Mouse (Mus musculus) C2C12 (cell line): ENCODE measurements around the gene Vwf.

Experiments
- CEBPB ChIP-seq: IDR thresholded peaks from one replicate; pipeline ENCODE4 v1.6.1; 2011; ENCODE audit warnings: low read depth, mild to moderate bottlenecking, control low read depth, moderate library complexity
- USF1 ChIP-seq: IDR thresholded peaks from one replicate; pipeline ENCODE4 v1.6.1; 2011; ENCODE audit warnings: low read depth, mild to moderate bottlenecking, control low read depth, moderate library complexity

DNA sequence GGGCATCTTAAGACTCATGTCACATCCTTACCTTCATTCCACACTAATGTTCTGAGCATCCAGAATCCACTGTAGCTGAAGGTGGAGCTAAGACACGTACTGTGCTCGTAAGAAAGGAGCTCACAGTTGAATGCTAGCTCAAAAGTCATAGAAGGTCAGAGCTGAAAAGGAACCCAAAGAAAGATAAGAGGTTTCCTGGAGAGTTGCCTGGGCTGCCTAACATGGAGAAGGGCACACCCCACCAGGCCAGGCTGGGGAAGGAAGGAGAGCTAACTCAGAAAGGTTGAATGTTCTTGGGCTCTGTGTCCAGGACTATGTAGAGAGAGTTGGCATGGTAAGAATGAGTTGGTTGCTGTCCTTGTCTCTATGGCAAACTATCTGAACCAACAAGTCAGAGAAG lies 21.8 kb downstream of the Vwf start:
- no peak for TF ChIP-seq CEBPB
- no peak for TF ChIP-seq USF1
